Mouse (Mus musculus) kidney, adult 2 months (tissue): ENCODE results near the gene Pgf. TPM values are rescaled to one million over a fixed set of nuclear protein-coding genes. Genes with fewer than 3 reads are reported as not detected.
"Not testable (repeated sequence)": the region's sequence is repeated elsewhere in the genome, so short reads cannot be mapped to it uniquely, and the experiment has no call there.

ENCODE experiments used
- DNase-seq: peaks from one replicate; pipeline ENCODE4 v3.0.0; 2021
- H3K27ac ChIP-seq: fragments of 200-500 bp; 2 replicates; pipeline ENCODE4 v1.5.1; 2012; ENCODE audit warnings: low read depth, low read length, control low read depth, inconsistent platforms; ENCODE audit not compliant: insufficient read depth
- H3K27me3 ChIP-seq: fragments of 200-500 bp; replicated peaks from 2 replicates; pipeline ENCODE4 v1.6.1; 2012; ENCODE audit warnings: mild to moderate bottlenecking, moderate library complexity, low read length, inconsistent platforms; ENCODE audit not compliant: control insufficient read depth, insufficient read depth
- H3K36me3 ChIP-seq: fragments of 200-500 bp; 2 replicates; pipeline ENCODE4 v1.6.1; 2012; ENCODE audit warnings: mild to moderate bottlenecking, moderate library complexity, low read length, inconsistent platforms; ENCODE audit not compliant: control insufficient read depth, insufficient read depth
- H3K4me1 ChIP-seq: fragments of 200-500 bp; 2 replicates; pipeline ENCODE4 v1.6.1; 2011; ENCODE audit warnings: low read length; ENCODE audit not compliant: control insufficient read depth, insufficient read depth
- H3K4me3 ChIP-seq: fragments of 200-500 bp; 2 replicates; pipeline ENCODE4 v1.5.1; 2011; ENCODE audit warnings: mild to moderate bottlenecking, low read depth, low read length, control low read depth; ENCODE audit not compliant: insufficient read depth
- CTCF ChIP-seq: fragments of 200-500 bp; conservative IDR thresholded peaks from 2 replicates; pipeline ENCODE4 v1.5.1; 2011; ENCODE audit warnings: low read depth, mild to moderate bottlenecking, control low read depth, low read length, moderate library complexity, mixed read lengths; ENCODE audit not compliant: insufficient read depth, insufficient read length
- POLR2A ChIP-seq: fragments of 200-500 bp; IDR thresholded peaks from one replicate; pipeline ENCODE4 v1.6.1; 2011; ENCODE audit warnings: low read depth, low read length, control low read depth
- WGBS: fragments of 180-500 bp; shearing (Covaris S2); methylation state at CpG from one replicate; pipeline ENCODE4 v1.1.7; 2018; 5-methylcytosine and 5-hydroxymethylcytosine counted together
- polyA plus RNA-seq: library from polyadenylated mRNA; depleted of rRNA; stranded (reverse); fragments of >200 nt; gene quantifications from 2 replicates; pipeline ENCODE4 v1.2.3, GENCODE M21; 2012

Pgf gene
- polyA plus RNA-seq, 1 experiment, result 1.2 TPM

GRCm38 (mm10) chr12:85146355-85146754, 31.2 kb downstream of the Pgf start:
- Histone ChIP-seq H3K4me3 (no peak overlapping the region), H3K4me1 (no peaks in the 10 kb centered on the region), H3K36me3 (no peaks in the 10 kb centered on the region), H3K27ac (no peak overlapping the region), H3K27me3 (no peaks in the 10 kb centered on the region)
- WGBS, result 24% methylated on average over 10 of the region's 11 CpGs
- no peak for TF ChIP-seq POLR2A
- no peak for TF ChIP-seq CTCF
- DNase-seq, result no peak

GRCm38 (mm10) chr12:85145630-85146029, 32.0 kb downstream of the Pgf start:
- Histone ChIP-seq H3K36me3 (no peaks in the 10 kb centered on the region), H3K27ac (no peak overlapping the region), H3K4me1 (no peaks in the 10 kb centered on the region), H3K4me3 (no peak overlapping the region), H3K27me3 (no peaks in the 10 kb centered on the region)
- DNase-seq, result no peak
- TF ChIP-seq POLR2A, result no peak
- no peak for TF ChIP-seq CTCF
- 75% methylated on average over 9 of the region's 9 CpGs for WGBS

GRCm38 (mm10) chr12:85144821-85145220, 32.8 kb downstream of the Pgf start:
- H3K4me3 ChIP-seq, result no peak overlapping the region
- TF ChIP-seq POLR2A, result no peak
- TF ChIP-seq CTCF, result no peak
- H3K36me3 ChIP-seq, result no peaks in the 10 kb centered on the region
- no peaks in the 10 kb centered on the region for H3K4me1 ChIP-seq
- 94% methylated on average over 4 of the region's 4 CpGs for WGBS
- DNase-seq, result no peak
- no peaks in the 10 kb centered on the region for H3K27me3 ChIP-seq
- no peak overlapping the region for H3K27ac ChIP-seq

GRCm38 (mm10) chr12:85144276-85144675, 33.3 kb downstream of the Pgf start:
- peak; percentile 14; the same call in 1 of the 2 replicates for TF ChIP-seq CTCF
- not testable (repeated sequence) for H3K4me1 ChIP-seq
- 60% methylated on average over 2 of the region's 2 CpGs for WGBS

GRCm38 (mm10) chr12:85142803-85143202, 34.8 kb downstream of the Pgf start:
- Histone ChIP-seq H3K27me3 (no peaks in the 10 kb centered on the region), H3K4me3 (no peak overlapping the region), H3K4me1 (no peaks in the 10 kb centered on the region), H3K27ac (no peak overlapping the region), H3K36me3 (no peaks in the 10 kb centered on the region)
- DNase-seq, result peak; percentile 83
- TF ChIP-seq CTCF (peak; percentile 95), POLR2A (no peak)
- WGBS, result 19% methylated on average over 4 of the region's 4 CpGs

More at GRCm38 (mm10) chr12:85144276-85144675, 33.3 kb downstream of the Pgf start:
- H3K27ac ChIP-seq, H3K4me3 ChIP-seq, DNase-seq, H3K36me3 ChIP-seq, H3K27me3 ChIP-seq: not testable (repeated sequence)

- TF ChIP-seq CTCF (no peak), POLR2A (no peak)
- Histone ChIP-seq H3K4me1 (no peaks in the 10 kb centered on the region), H3K27ac (no peak overlapping the region), H3K27me3 (no peaks in the 10 kb centered on the region), H3K36me3 (no peaks in the 10 kb centered on the region), H3K4me3 (no peak overlapping the region)
- WGBS, result 87% methylated on average over 6 of the region's 6 CpGs
- DNase-seq, result no peak
Observed at GRCm38 (mm10) chr12:85141096-85141495, 36.5 kb downstream of the Pgf start.

GRCm38 (mm10) chr12:85140036-85140701, 37.4 kb downstream of the Pgf start:
- 54% methylated on average over 18 of the region's 18 CpGs for whole genome bisulfite sequencing
- no peaks in the 10 kb centered on the region for H3K36me3 ChIP-seq
- no peak for TF ChIP-seq CTCF
- H3K4me3 ChIP-seq, result no peak overlapping the region
- no peaks in the 10 kb centered on the region for H3K4me1 ChIP-seq
- no peak overlapping the region for H3K27ac ChIP-seq
- no peak for DNase-seq
- no peaks in the 10 kb centered on the region for H3K27me3 ChIP-seq
